Mouse (Mus musculus): ENCODE results near the gene Pnpla6. TPM values are rescaled to one million over a fixed set of nuclear protein-coding genes. Genes with fewer than 3 reads are reported as not detected.

Gene Pnpla6
- polyA plus RNA-seq, 1 experiment: 18.6 TPM

DNA sequence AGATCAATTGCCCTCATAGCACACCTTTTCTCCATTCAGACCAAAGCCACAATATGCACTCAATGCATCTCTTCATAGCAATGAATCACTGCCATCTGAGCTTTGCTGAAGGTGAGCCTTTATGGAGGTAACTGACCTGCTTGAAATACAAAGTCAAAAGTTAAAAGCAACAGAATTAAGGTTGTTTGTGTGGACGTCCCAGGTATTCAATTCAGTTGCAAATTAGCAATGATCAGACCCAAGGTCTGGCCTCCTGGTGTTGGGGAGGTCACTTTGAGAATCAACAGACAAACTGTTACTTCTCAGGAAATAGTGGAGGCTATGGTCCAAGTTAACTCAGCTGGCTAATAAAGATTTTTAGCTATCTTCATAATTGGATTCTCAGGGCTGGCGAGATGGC, 31.3 kb downstream of the Pnpla6 start:
- H3K4me3 ChIP-seq (ENCODE audit: insufficient read depth, poor library complexity, severe bottlenecking): no peak overlapping the region
- H3K36me3 ChIP-seq (ENCODE audit: control insufficient read depth, insufficient read depth): peaks cover 9% of the 10 kb centered on the region
- H3K27me3 ChIP-seq (ENCODE audit: control insufficient read depth, insufficient read depth, insufficient read length): no peaks in the 10 kb centered on the region
- H3K79me3 ChIP-seq (ENCODE audit: low read depth): no peaks in the 10 kb centered on the region
- H3ac ChIP-seq (ENCODE audit: control insufficient read depth, insufficient read length, low read depth): no peak overlapping the region
- TF ChIP-seq MAX (IDR thresholded peaks at IDR 0.05) (no peak), USF1 (IDR thresholded peaks at IDR 0.05; ENCODE audit: low read depth) (no peak), FOSL1 (IDR thresholded peaks at IDR 0.05; ENCODE audit: insufficient read depth, low read length, poor library complexity, severe bottlenecking) (no peak), MYOG (IDR thresholded peaks at IDR 0.05; ENCODE audit: control insufficient read depth, extremely low read depth, insufficient read length) (no peak), CTCF (IDR thresholded peaks at IDR 0.05; ENCODE audit: control insufficient read depth, insufficient read depth, insufficient read length) (no peak), CEBPB (IDR thresholded peaks at IDR 0.05; ENCODE audit: low read depth) (no peak), MYOD1 (IDR thresholded peaks at IDR 0.05; ENCODE audit: control insufficient read depth, insufficient read length, low read depth) (no peak)
- H3K79me2 ChIP-seq (ENCODE audit: control insufficient read depth, insufficient read depth): no peaks in the 10 kb centered on the region

DNA sequence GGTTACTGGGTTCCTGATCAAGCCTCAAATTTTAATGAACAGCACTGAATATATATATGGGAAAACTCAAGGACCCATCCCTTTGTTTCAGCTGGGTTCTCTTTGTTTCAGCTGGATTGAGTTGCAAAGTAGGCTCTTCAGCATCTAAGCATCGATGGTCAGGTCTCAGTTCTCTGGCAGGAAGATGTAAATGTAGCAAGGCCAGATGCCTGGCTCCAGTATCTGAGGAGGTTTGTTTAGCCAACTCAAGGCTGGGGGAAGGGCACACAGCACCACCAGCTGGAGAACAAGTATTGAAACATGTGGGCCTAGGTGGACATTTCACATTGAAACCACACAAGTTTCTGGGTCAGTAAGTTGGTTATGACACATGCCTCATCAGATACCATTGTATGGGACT, 37.1 kb downstream of the Pnpla6 start:
- H3K4me3 ChIP-seq (ENCODE audit: insufficient read depth, poor library complexity, severe bottlenecking): no peak overlapping the region
- TF ChIP-seq MAX (IDR thresholded peaks at IDR 0.05): no peak
- no peak for TF ChIP-seq CTCF (IDR thresholded peaks at IDR 0.05; ENCODE audit: control insufficient read depth, insufficient read depth, insufficient read length)
- TF ChIP-seq MYOD1 (IDR thresholded peaks at IDR 0.05; ENCODE audit: control insufficient read depth, insufficient read length, low read depth): no peak
- TF ChIP-seq CEBPB (IDR thresholded peaks at IDR 0.05; ENCODE audit: low read depth): no peak
- TF ChIP-seq MYOG (IDR thresholded peaks at IDR 0.05; ENCODE audit: control insufficient read depth, extremely low read depth, insufficient read length): no peak
- no peak for TF ChIP-seq FOSL1 (IDR thresholded peaks at IDR 0.05; ENCODE audit: insufficient read depth, low read length, poor library complexity, severe bottlenecking)
- no peak for TF ChIP-seq USF1 (IDR thresholded peaks at IDR 0.05; ENCODE audit: low read depth)
- H3K79me2 ChIP-seq (ENCODE audit: control insufficient read depth, insufficient read depth): no peaks in the 10 kb centered on the region
- no peaks in the 10 kb centered on the region for H3K36me3 ChIP-seq (ENCODE audit: control insufficient read depth, insufficient read depth)
- H3K27me3 ChIP-seq (ENCODE audit: control insufficient read depth, insufficient read depth, insufficient read length): no peaks in the 10 kb centered on the region
- no peak overlapping the region for H3ac ChIP-seq (ENCODE audit: control insufficient read depth, insufficient read length, low read depth)
- no peaks in the 10 kb centered on the region for H3K79me3 ChIP-seq (ENCODE audit: low read depth)

DNA sequence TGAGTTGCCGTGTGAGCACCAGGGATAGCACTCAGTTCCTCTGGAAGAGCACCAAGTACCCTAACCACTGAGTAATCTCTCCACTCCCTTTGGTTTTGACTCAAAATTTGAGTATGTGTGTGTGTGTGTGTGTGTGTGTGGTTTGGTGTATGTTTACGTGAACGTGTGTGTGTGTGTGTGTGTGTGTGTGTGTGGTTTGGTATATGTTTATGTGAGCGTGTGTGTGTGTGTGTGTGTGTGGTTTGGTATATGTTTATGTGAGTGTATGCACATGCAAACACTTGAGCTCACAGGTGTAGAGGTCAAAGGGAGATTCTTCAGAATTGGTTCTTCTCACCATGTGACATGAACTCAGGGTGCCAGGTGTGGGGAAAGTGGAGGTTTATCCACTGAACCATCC, 40.9 kb downstream of the Pnpla6 start:
- H3K79me3 ChIP-seq (ENCODE audit: low read depth): no peaks in the 10 kb centered on the region
- no peaks in the 10 kb centered on the region for H3K27me3 ChIP-seq (ENCODE audit: control insufficient read depth, insufficient read depth, insufficient read length)
- H3K36me3 ChIP-seq (ENCODE audit: control insufficient read depth, insufficient read depth): no peaks in the 10 kb centered on the region
- H3K4me3 ChIP-seq (ENCODE audit: insufficient read depth, poor library complexity, severe bottlenecking): no peak overlapping the region
- no peak overlapping the region for H3ac ChIP-seq (ENCODE audit: control insufficient read depth, insufficient read length, low read depth)
- no peaks in the 10 kb centered on the region for H3K79me2 ChIP-seq (ENCODE audit: control insufficient read depth, insufficient read depth)
- no peak for TF ChIP-seq MAX (IDR thresholded peaks at IDR 0.05)
- TF ChIP-seq USF1 (IDR thresholded peaks at IDR 0.05; ENCODE audit: low read depth): no peak
- TF ChIP-seq CEBPB (IDR thresholded peaks at IDR 0.05; ENCODE audit: low read depth): no peak
- no peak for TF ChIP-seq MYOD1 (IDR thresholded peaks at IDR 0.05; ENCODE audit: control insufficient read depth, insufficient read length, low read depth)
- no peak for TF ChIP-seq MYOG (IDR thresholded peaks at IDR 0.05; ENCODE audit: control insufficient read depth, extremely low read depth, insufficient read length)
- no peak for TF ChIP-seq FOSL1 (IDR thresholded peaks at IDR 0.05; ENCODE audit: insufficient read depth, low read length, poor library complexity, severe bottlenecking)
- no peak for TF ChIP-seq CTCF (IDR thresholded peaks at IDR 0.05; ENCODE audit: control insufficient read depth, insufficient read depth, insufficient read length)

DNA sequence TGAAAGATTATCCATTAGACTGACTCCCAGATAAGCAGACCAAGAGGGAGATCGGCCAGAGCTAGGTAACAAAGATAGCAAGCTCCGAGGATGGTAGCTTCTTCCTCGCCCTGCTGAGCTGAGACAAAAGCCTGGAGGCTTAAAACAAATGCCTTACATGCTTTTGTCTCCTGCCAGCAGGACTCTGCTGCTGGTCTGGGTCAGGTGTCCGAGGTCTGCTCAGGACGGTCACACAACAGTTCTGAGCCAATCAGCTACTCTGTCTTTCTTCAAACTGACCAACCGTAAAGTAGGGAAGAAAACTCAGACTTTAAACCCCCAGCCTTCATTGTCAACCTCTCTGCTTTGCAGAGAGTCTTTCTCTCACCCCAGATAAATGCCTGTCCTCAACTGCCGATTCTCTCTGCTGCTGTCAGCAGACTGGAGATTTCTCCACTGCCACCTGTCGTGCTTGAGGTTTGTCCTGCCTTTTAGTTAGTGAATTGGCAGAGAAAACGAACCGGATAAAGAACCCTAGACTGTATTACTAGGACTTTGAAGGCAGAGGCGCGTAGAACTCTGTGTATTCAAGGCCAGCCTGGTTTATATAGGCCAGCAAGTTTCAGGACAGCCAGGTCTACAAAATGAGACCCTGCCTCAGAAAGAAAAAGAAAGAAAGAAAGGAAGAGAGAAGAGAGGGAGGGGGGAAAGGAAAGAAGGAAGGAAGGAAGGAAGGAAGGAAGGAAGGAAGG, 52.6 kb downstream of the Pnpla6 start, which contains the start of gene C330021F23Rik:
TSS of gene C330021F23Rik (plus strand) at position 350 of the 731 bp plus-strand sequence.
- H3K36me3 ChIP-seq (ENCODE audit: control insufficient read depth, insufficient read depth): no peaks in the 10 kb centered on the region
- TF ChIP-seq MYOG (IDR thresholded peaks at IDR 0.05; ENCODE audit: control insufficient read depth, extremely low read depth, insufficient read length): no peak
- TF ChIP-seq MAX (IDR thresholded peaks at IDR 0.05): no peak
- no peak for TF ChIP-seq MYOD1 (IDR thresholded peaks at IDR 0.05; ENCODE audit: control insufficient read depth, insufficient read length, low read depth)
- no peak for TF ChIP-seq CEBPB (IDR thresholded peaks at IDR 0.05; ENCODE audit: low read depth)
- TF ChIP-seq FOSL1 (IDR thresholded peaks at IDR 0.05; ENCODE audit: insufficient read depth, low read length, poor library complexity, severe bottlenecking): no peak
- no peak for TF ChIP-seq USF1 (IDR thresholded peaks at IDR 0.05; ENCODE audit: low read depth)
- TF ChIP-seq CTCF (IDR thresholded peaks at IDR 0.05; ENCODE audit: control insufficient read depth, insufficient read depth, insufficient read length): no peak
- H3K79me3 ChIP-seq (ENCODE audit: low read depth): no peaks in the 10 kb centered on the region
- no peak within 1 kb of the TSS for H3ac ChIP-seq (ENCODE audit: control insufficient read depth, insufficient read length, low read depth)
- H3K79me2 ChIP-seq (ENCODE audit: control insufficient read depth, insufficient read depth): no peaks in the 10 kb centered on the region
- H3K4me3 ChIP-seq (ENCODE audit: insufficient read depth, poor library complexity, severe bottlenecking): no peak within 1 kb of the TSS
- peaks cover 3% of the 10 kb centered on the region for H3K27me3 ChIP-seq (ENCODE audit: control insufficient read depth, insufficient read depth, insufficient read length)

DNA sequence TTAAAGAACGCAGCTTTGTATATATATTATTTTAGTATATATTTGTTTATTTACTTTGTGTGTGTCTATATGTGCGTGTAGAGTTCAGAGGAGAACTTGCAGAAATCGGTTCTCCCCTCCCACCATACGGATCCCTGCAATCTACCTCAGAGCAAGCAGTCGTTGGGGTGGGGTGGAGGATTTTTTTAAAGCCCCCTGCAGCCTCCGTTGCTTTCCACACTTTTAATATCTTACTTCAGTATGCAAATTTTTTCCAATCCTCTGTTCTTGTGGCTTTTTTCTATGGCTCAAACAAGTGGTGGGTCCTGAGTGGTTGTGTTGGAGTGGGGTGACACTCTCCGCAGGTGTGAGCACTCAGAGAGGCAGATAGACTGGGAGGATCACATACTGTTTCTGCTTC, 53.2 kb downstream of the Pnpla6 start:
- no peaks in the 10 kb centered on the region for H3K79me3 ChIP-seq (ENCODE audit: low read depth)
- H3K79me2 ChIP-seq (ENCODE audit: control insufficient read depth, insufficient read depth): no peaks in the 10 kb centered on the region
- no peak overlapping the region for H3K4me3 ChIP-seq (ENCODE audit: insufficient read depth, poor library complexity, severe bottlenecking)
- H3K36me3 ChIP-seq (ENCODE audit: control insufficient read depth, insufficient read depth): no peaks in the 10 kb centered on the region
- TF ChIP-seq FOSL1 (IDR thresholded peaks at IDR 0.05; ENCODE audit: insufficient read depth, low read length, poor library complexity, severe bottlenecking) (no peak), USF1 (IDR thresholded peaks at IDR 0.05; ENCODE audit: low read depth) (no peak), CEBPB (IDR thresholded peaks at IDR 0.05; ENCODE audit: low read depth) (no peak), CTCF (IDR thresholded peaks at IDR 0.05; ENCODE audit: control insufficient read depth, insufficient read depth, insufficient read length) (no peak), MAX (IDR thresholded peaks at IDR 0.05) (no peak), MYOG (IDR thresholded peaks at IDR 0.05; ENCODE audit: control insufficient read depth, extremely low read depth, insufficient read length) (no peak), MYOD1 (IDR thresholded peaks at IDR 0.05; ENCODE audit: control insufficient read depth, insufficient read length, low read depth) (no peak)
- H3ac ChIP-seq (ENCODE audit: control insufficient read depth, insufficient read length, low read depth): no peak overlapping the region
- H3K27me3 ChIP-seq (ENCODE audit: control insufficient read depth, insufficient read depth, insufficient read length): peaks cover 3% of the 10 kb centered on the region

Measured in C2C12 (cell line).